Mouse (Mus musculus): Measurements from ENCODE around the gene Clgn. TPM values are rescaled to one million over a fixed set of nuclear protein-coding genes. Genes with fewer than 3 reads are reported as not detected.

Gene Clgn
- polyA plus RNA-seq, 1 experiment from 2014 or later: 0.25 TPM

- peaks cover 19% of the 10 kb centered on the region for H3K27me3 ChIP-seq
- 91% methylated on average over 5 of the region's 5 CpGs for WGBS
- no peaks in the 10 kb centered on the region for H3K9me3 ChIP-seq (replicated peaks)
- H3K4me1 ChIP-seq: peaks cover 9% of the 10 kb centered on the region
- no peak overlapping the region for H3K27ac ChIP-seq
- no peak for ATAC-seq (replicated peaks; ENCODE audit: low FRiP score)
- no peaks in the 10 kb centered on the region for H3K36me3 ChIP-seq
- H3K4me2 ChIP-seq: no peak overlapping the region
- no peak overlapping the region for H3K9ac ChIP-seq
- no peak overlapping the region for H3K4me3 ChIP-seq (replicated peaks)
Observed at GRCm38 (mm10) chr8:83394325-83394724, 4.7 kb downstream of the Clgn start.

GRCm38 (mm10) chr8:83396680-83397079, 7.0 kb downstream of the Clgn start:
- Histone ChIP-seq H3K4me1 (no peaks in the 10 kb centered on the region), H3K9ac (no peak overlapping the region), H3K36me3 (no peaks in the 10 kb centered on the region), H3K27me3 (no peaks in the 10 kb centered on the region), H3K27ac (no peak overlapping the region), H3K9me3 (replicated peaks) (no peaks in the 10 kb centered on the region), H3K4me3 (replicated peaks) (no peak overlapping the region), H3K4me2 (no peak overlapping the region)
- no peak for ATAC-seq (replicated peaks; ENCODE audit: low FRiP score)
- 87% methylated on average over 6 of the region's 6 CpGs for WGBS

GRCm38 (mm10) chr8:83397726-83398125, 8.1 kb downstream of the Clgn start:
- Histone ChIP-seq H3K36me3 (no peaks in the 10 kb centered on the region), H3K9me3 (replicated peaks) (no peaks in the 10 kb centered on the region), H3K4me1 (no peaks in the 10 kb centered on the region), H3K27me3 (no peaks in the 10 kb centered on the region), H3K9ac (no peak overlapping the region), H3K4me3 (replicated peaks) (no peak overlapping the region), H3K4me2 (no peak overlapping the region), H3K27ac (no peak overlapping the region)
- no peak for ATAC-seq (replicated peaks; ENCODE audit: low FRiP score)
- WGBS: 79% methylated on average over 4 of the region's 4 CpGs

DNA sequence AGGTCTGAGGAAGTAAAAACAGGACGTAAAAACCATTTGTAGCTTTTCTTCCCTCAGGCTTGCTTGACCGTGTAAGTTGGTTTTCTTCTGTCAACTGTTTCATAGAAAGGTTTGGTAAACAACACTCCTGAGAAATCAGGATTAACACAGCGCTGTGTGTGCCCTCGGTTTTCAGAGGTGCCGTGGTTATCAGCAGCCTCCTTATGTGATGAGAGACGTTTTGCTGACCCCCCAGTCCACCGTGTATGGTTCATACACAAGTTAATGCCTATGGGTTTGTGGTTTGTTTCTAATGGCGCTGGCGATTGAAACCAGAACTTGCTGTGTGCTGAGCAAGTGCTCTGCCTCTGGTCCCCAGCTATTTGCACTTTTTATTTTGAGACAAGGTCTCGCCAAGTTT, 15.9 kb downstream of the Clgn start:
- 84% methylated on average over 10 of the region's 10 CpGs for WGBS
- no peaks in the 10 kb centered on the region for H3K4me1 ChIP-seq
- no peak for ATAC-seq (replicated peaks; ENCODE audit: low FRiP score)
- H3K36me3 ChIP-seq: no peaks in the 10 kb centered on the region
- H3K4me3 ChIP-seq (replicated peaks): no peak overlapping the region
- H3K27ac ChIP-seq: no peak overlapping the region
- no peak overlapping the region for H3K9ac ChIP-seq
- no peaks in the 10 kb centered on the region for H3K27me3 ChIP-seq
- no peak overlapping the region for H3K4me2 ChIP-seq
- no peaks in the 10 kb centered on the region for H3K9me3 ChIP-seq (replicated peaks)

- H3K9me3 ChIP-seq (replicated peaks): no peaks in the 10 kb centered on the region
- no peak overlapping the region for H3K9ac ChIP-seq
- no peaks in the 10 kb centered on the region for H3K27me3 ChIP-seq
- no peaks in the 10 kb centered on the region for H3K36me3 ChIP-seq
- H3K27ac ChIP-seq: no peak overlapping the region
- no peak overlapping the region for H3K4me2 ChIP-seq
- no peak for ATAC-seq (replicated peaks; ENCODE audit: low FRiP score)
- WGBS: 41% methylated on average over 6 of the region's 6 CpGs
- H3K4me3 ChIP-seq (replicated peaks): no peak overlapping the region
- no peaks in the 10 kb centered on the region for H3K4me1 ChIP-seq
Observed at GRCm38 (mm10) chr8:83406836-83407235, 17.2 kb downstream of the Clgn start.

- Histone ChIP-seq H3K4me3 (replicated peaks) (no peak overlapping the region), H3K4me2 (no peak overlapping the region), H3K4me1 (no peaks in the 10 kb centered on the region), H3K9me3 (replicated peaks) (no peaks in the 10 kb centered on the region), H3K27me3 (no peaks in the 10 kb centered on the region), H3K36me3 (no peaks in the 10 kb centered on the region), H3K27ac (no peak overlapping the region), H3K9ac (no peak overlapping the region)
- WGBS: 85% methylated on average over 7 of the region's 7 CpGs
- no peak for ATAC-seq (replicated peaks; ENCODE audit: low FRiP score)
Observed at GRCm38 (mm10) chr8:83408496-83408895, 18.8 kb downstream of the Clgn start.

- Histone ChIP-seq H3K36me3 (no peaks in the 10 kb centered on the region), H3K4me1 (no peaks in the 10 kb centered on the region), H3K4me2 (no peak overlapping the region), H3K27ac (no peak overlapping the region), H3K27me3 (no peaks in the 10 kb centered on the region), H3K4me3 (replicated peaks) (no peak overlapping the region), H3K9me3 (replicated peaks) (no peaks in the 10 kb centered on the region), H3K9ac (no peak overlapping the region)
- no peak for ATAC-seq (replicated peaks; ENCODE audit: low FRiP score)
- WGBS: 97% methylated on average over 15 of the region's 15 CpGs
Observed at GRCm38 (mm10) chr8:83416878-83417277, 27.2 kb downstream of the Clgn start.

GRCm38 (mm10) chr8:83417970-83418369, 28.3 kb downstream of the Clgn start:
- no peaks in the 10 kb centered on the region for H3K4me1 ChIP-seq
- H3K4me2 ChIP-seq: no peak overlapping the region
- H3K36me3 ChIP-seq: no peaks in the 10 kb centered on the region
- no peaks in the 10 kb centered on the region for H3K9me3 ChIP-seq (replicated peaks)
- WGBS: 83% methylated on average over 6 of the region's 6 CpGs
- no peak overlapping the region for H3K4me3 ChIP-seq (replicated peaks)
- no peaks in the 10 kb centered on the region for H3K27me3 ChIP-seq
- no peak overlapping the region for H3K9ac ChIP-seq
- H3K27ac ChIP-seq: no peak overlapping the region
- no peak for ATAC-seq (replicated peaks; ENCODE audit: low FRiP score)

DNA sequence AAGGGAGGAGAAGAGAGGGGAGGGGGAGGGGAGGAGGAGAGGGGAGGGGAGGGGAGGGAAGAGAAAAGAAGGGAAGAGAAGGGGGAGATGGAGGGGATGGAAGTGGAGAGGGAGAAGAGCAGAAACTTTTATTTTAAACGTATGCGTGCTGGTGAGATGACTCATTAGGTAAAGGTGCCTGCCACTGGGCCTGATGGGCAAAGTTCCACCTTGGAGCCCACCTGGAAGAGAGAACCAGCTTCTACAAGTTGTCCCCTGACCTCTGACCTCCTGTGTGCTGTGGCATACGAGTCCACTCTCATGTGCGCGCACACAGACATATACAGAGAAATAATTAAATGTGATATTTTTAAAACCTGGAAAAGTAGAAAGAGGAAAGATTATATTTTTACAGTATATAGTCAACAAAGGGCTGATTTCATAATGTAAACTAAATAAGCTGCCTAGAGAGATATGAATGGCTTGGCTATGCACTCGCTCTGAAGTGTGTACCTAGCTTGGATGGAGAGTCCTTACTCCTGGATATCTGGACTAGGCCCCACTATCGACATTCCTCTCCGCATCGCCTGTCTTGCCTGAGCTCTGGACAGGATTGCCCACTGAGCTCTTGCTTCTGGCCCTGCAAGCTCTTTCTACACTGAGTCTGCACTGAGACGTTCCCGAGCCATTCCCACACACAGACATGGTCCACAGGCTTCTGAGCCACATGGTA, 29.3 kb downstream of the Clgn start:
- no peaks in the 10 kb centered on the region for H3K9me3 ChIP-seq (replicated peaks)
- H3K4me3 ChIP-seq (replicated peaks): no peak overlapping the region
- H3K4me1 ChIP-seq: no peaks in the 10 kb centered on the region
- no peak overlapping the region for H3K4me2 ChIP-seq
- no peak for ATAC-seq (replicated peaks; ENCODE audit: low FRiP score)
- H3K27ac ChIP-seq: no peak overlapping the region
- 89% methylated on average over 11 of the region's 11 CpGs for WGBS
- no peaks in the 10 kb centered on the region for H3K27me3 ChIP-seq
- H3K36me3 ChIP-seq: no peaks in the 10 kb centered on the region
- H3K9ac ChIP-seq: no peak overlapping the region

GRCm38 (mm10) chr8:83421354-83421753, 31.7 kb downstream of the Clgn start:
- no peaks in the 10 kb centered on the region for H3K27me3 ChIP-seq
- H3K9ac ChIP-seq: no peak overlapping the region
- ATAC-seq (replicated peaks; ENCODE audit: low FRiP score): no peak
- no peaks in the 10 kb centered on the region; the same call in 1 of the 2 replicates for H3K4me1 ChIP-seq
- H3K4me2 ChIP-seq: no peak overlapping the region
- H3K4me3 ChIP-seq (replicated peaks): no peak overlapping the region
- H3K27ac ChIP-seq: no peak overlapping the region
- no peaks in the 10 kb centered on the region for H3K36me3 ChIP-seq
- H3K9me3 ChIP-seq (replicated peaks): no peaks in the 10 kb centered on the region
- WGBS: 88% methylated on average over 1 of the region's 1 CpGs

GRCm38 (mm10) chr8:83423032-83423825, 33.6 kb downstream of the Clgn start:
- H3K27me3 ChIP-seq: no peaks in the 10 kb centered on the region
- H3K4me3 ChIP-seq (replicated peaks): no peak overlapping the region
- no peaks in the 10 kb centered on the region; the same call in 1 of the 2 replicates for H3K4me1 ChIP-seq
- 0 out of 2 replicates have a peak, but pooled peaks have one; percentile 49 for ATAC-seq (replicated peaks; ENCODE audit: low FRiP score)
- H3K27ac ChIP-seq: no peak overlapping the region
- H3K9me3 ChIP-seq (replicated peaks): no peaks in the 10 kb centered on the region
- no peak overlapping the region for H3K4me2 ChIP-seq
- 67% methylated on average over 13 of the region's 13 CpGs for WGBS
- H3K36me3 ChIP-seq: no peaks in the 10 kb centered on the region
- no peak overlapping the region for H3K9ac ChIP-seq

- WGBS: 87% methylated on average over 6 of the region's 6 CpGs
- Histone ChIP-seq H3K27me3 (no peaks in the 10 kb centered on the region), H3K27ac (no peak overlapping the region), H3K36me3 (no peaks in the 10 kb centered on the region), H3K9ac (no peak overlapping the region), H3K4me2 (no peak overlapping the region), H3K9me3 (replicated peaks) (no peaks in the 10 kb centered on the region), H3K4me3 (replicated peaks) (no peak overlapping the region), H3K4me1 (no peaks in the 10 kb centered on the region; the same call in 1 of the 2 replicates)
- ATAC-seq (replicated peaks; ENCODE audit: low FRiP score): no peak
Observed at GRCm38 (mm10) chr8:83425202-83425601, 35.5 kb downstream of the Clgn start.
